Mouse (Mus musculus): ENCODE results near the gene Zfyve1. TPM values are rescaled to one million over a fixed set of nuclear protein-coding genes. Genes with fewer than 3 reads are reported as not detected.

Gene Zfyve1
- polyA plus RNA-seq, 1 experiment: 19.8 TPM

GRCm38 (mm10) chr12:83582106-83582505 lies 14.9 kb downstream of the Zfyve1 start:
- Histone ChIP-seq H3K4me3 (replicated peaks) (no peak overlapping the region), H3K4me1 (peaks cover 35% of the 10 kb centered on the region), H3K36me3 (replicated peaks; ENCODE audit: low read length) (peaks cover 75% of the 10 kb centered on the region), H3K9me3 (no peaks in the 10 kb centered on the region), H3K27me3 (replicated peaks) (no peaks in the 10 kb centered on the region)
- TF ChIP-seq GATA1 (IDR thresholded peaks at IDR 0.05; ENCODE audit: borderline replicate concordance, low read length) (no peak), FLI1 (IDR thresholded peaks at IDR 0.05; ENCODE audit: low read length) (no peak)

- TF ChIP-seq GATA1 (IDR thresholded peaks at IDR 0.05; ENCODE audit: borderline replicate concordance, low read length) (no peak), FLI1 (IDR thresholded peaks at IDR 0.05; ENCODE audit: low read length) (no peak)
- Histone ChIP-seq H3K36me3 (replicated peaks; ENCODE audit: low read length) (peaks cover 78% of the 10 kb centered on the region), H3K9me3 (no peaks in the 10 kb centered on the region), H3K27me3 (replicated peaks) (no peaks in the 10 kb centered on the region), H3K4me1 (peaks cover 35% of the 10 kb centered on the region), H3K4me3 (replicated peaks) (no peak overlapping the region)
Measured at GRCm38 (mm10) chr12:83580283-83580682, 16.7 kb downstream of the Zfyve1 start.

GRCm38 (mm10) chr12:83578896-83579569 lies 18.0 kb downstream of the Zfyve1 start:
- H3K4me3 ChIP-seq (replicated peaks): no peak overlapping the region
- no peaks in the 10 kb centered on the region for H3K27me3 ChIP-seq (replicated peaks)
- peaks cover 35% of the 10 kb centered on the region for H3K4me1 ChIP-seq
- H3K36me3 ChIP-seq (replicated peaks; ENCODE audit: low read length): peaks cover 82% of the 10 kb centered on the region
- H3K9me3 ChIP-seq: no peaks in the 10 kb centered on the region
- TF ChIP-seq GATA1 (IDR thresholded peaks at IDR 0.05; ENCODE audit: borderline replicate concordance, low read length) (no peak), FLI1 (IDR thresholded peaks at IDR 0.05; ENCODE audit: low read length) (no peak)

GRCm38 (mm10) chr12:83578356-83578755 lies 18.7 kb downstream of the Zfyve1 start:
- Histone ChIP-seq H3K36me3 (replicated peaks; ENCODE audit: low read length) (peaks cover 78% of the 10 kb centered on the region), H3K4me3 (replicated peaks) (no peak overlapping the region), H3K27me3 (replicated peaks) (no peaks in the 10 kb centered on the region), H3K4me1 (peaks cover 35% of the 10 kb centered on the region), H3K9me3 (no peaks in the 10 kb centered on the region)
- TF ChIP-seq GATA1 (IDR thresholded peaks at IDR 0.05; ENCODE audit: borderline replicate concordance, low read length) (no peak), FLI1 (IDR thresholded peaks at IDR 0.05; ENCODE audit: low read length) (no peak)

GRCm38 (mm10) chr12:83577445-83577844 lies 19.6 kb downstream of the Zfyve1 start:
- H3K9me3 ChIP-seq: no peaks in the 10 kb centered on the region
- peaks cover 40% of the 10 kb centered on the region for H3K4me1 ChIP-seq
- H3K4me3 ChIP-seq (replicated peaks): no peak overlapping the region
- TF ChIP-seq FLI1 (IDR thresholded peaks at IDR 0.05; ENCODE audit: low read length): no peak
- TF ChIP-seq GATA1 (IDR thresholded peaks at IDR 0.05; ENCODE audit: borderline replicate concordance, low read length): no peak
- peaks cover 80% of the 10 kb centered on the region for H3K36me3 ChIP-seq (replicated peaks; ENCODE audit: low read length)
- H3K27me3 ChIP-seq (replicated peaks): no peaks in the 10 kb centered on the region

- H3K36me3 ChIP-seq (replicated peaks; ENCODE audit: low read length): peaks cover 86% of the 10 kb centered on the region
- TF ChIP-seq FLI1 (IDR thresholded peaks at IDR 0.05; ENCODE audit: low read length) (no peak), GATA1 (IDR thresholded peaks at IDR 0.05; ENCODE audit: borderline replicate concordance, low read length) (no peak)
- no peaks in the 10 kb centered on the region for H3K27me3 ChIP-seq (replicated peaks)
- H3K4me3 ChIP-seq (replicated peaks): no peak overlapping the region
- no peaks in the 10 kb centered on the region for H3K9me3 ChIP-seq
- peaks cover 13% of the 10 kb centered on the region for H3K4me1 ChIP-seq
Measured at GRCm38 (mm10) chr12:83572717-83573116, 24.3 kb downstream of the Zfyve1 start.

GRCm38 (mm10) chr12:83569866-83570265 lies 27.2 kb downstream of the Zfyve1 start:
- Histone ChIP-seq H3K9me3 (no peaks in the 10 kb centered on the region), H3K4me3 (replicated peaks) (no peak overlapping the region), H3K27me3 (replicated peaks) (no peaks in the 10 kb centered on the region), H3K4me1 (peaks cover 12% of the 10 kb centered on the region), H3K36me3 (replicated peaks; ENCODE audit: low read length) (peaks cover 88% of the 10 kb centered on the region)
- TF ChIP-seq GATA1 (IDR thresholded peaks at IDR 0.05; ENCODE audit: borderline replicate concordance, low read length) (no peak), FLI1 (IDR thresholded peaks at IDR 0.05; ENCODE audit: low read length) (no peak)

GRCm38 (mm10) chr12:83562589-83562988 lies 34.4 kb downstream of the Zfyve1 start:
- Histone ChIP-seq H3K27me3 (replicated peaks) (no peaks in the 10 kb centered on the region), H3K4me1 (peaks cover 32% of the 10 kb centered on the region), H3K9me3 (no peaks in the 10 kb centered on the region), H3K4me3 (replicated peaks) (no peak overlapping the region), H3K36me3 (replicated peaks; ENCODE audit: low read length) (peaks cover 87% of the 10 kb centered on the region)
- TF ChIP-seq FLI1 (IDR thresholded peaks at IDR 0.05; ENCODE audit: low read length): no peak
- no peak for TF ChIP-seq GATA1 (IDR thresholded peaks at IDR 0.05; ENCODE audit: borderline replicate concordance, low read length)

GRCm38 (mm10) chr12:83560189-83560588 lies 36.8 kb downstream of the Zfyve1 start:
- TF ChIP-seq FLI1 (IDR thresholded peaks at IDR 0.05; ENCODE audit: low read length) (no peak), GATA1 (IDR thresholded peaks at IDR 0.05; ENCODE audit: borderline replicate concordance, low read length) (no peak)
- Histone ChIP-seq H3K36me3 (replicated peaks; ENCODE audit: low read length) (peaks cover 88% of the 10 kb centered on the region), H3K4me3 (replicated peaks) (no peak overlapping the region), H3K4me1 (peaks cover 56% of the 10 kb centered on the region), H3K27me3 (replicated peaks) (no peaks in the 10 kb centered on the region), H3K9me3 (no peaks in the 10 kb centered on the region)

- Histone ChIP-seq H3K27me3 (replicated peaks) (no peaks in the 10 kb centered on the region), H3K36me3 (replicated peaks; ENCODE audit: low read length) (peaks cover 91% of the 10 kb centered on the region), H3K4me3 (replicated peaks) (no peak overlapping the region), H3K9me3 (no peaks in the 10 kb centered on the region), H3K4me1 (peaks cover 73% of the 10 kb centered on the region)
- TF ChIP-seq FLI1 (IDR thresholded peaks at IDR 0.05; ENCODE audit: low read length): no peak
- TF ChIP-seq GATA1 (IDR thresholded peaks at IDR 0.05; ENCODE audit: borderline replicate concordance, low read length): no peak
Measured at GRCm38 (mm10) chr12:83558496-83558895, 38.5 kb downstream of the Zfyve1 start.
